Mouse (Mus musculus): ENCODE results near the gene Dhx8.

The Dhx8 gene

GRCm38 (mm10) chr11:101790811-101791526 lies 58.2 kb downstream of the Dhx8 start:
- intact Hi-C loops (cut with DNase I): no loop called here

GRCm38 (mm10) chr11:101797355-101797754 lies 64.6 kb downstream of the Dhx8 start:
- intact Hi-C loops (cut with DNase I): no loop called here

- intact Hi-C loops (cut with DNase I): no loop called here
Observed at GRCm38 (mm10) chr11:101798083-101798482, 65.4 kb downstream of the Dhx8 start.

DNA sequence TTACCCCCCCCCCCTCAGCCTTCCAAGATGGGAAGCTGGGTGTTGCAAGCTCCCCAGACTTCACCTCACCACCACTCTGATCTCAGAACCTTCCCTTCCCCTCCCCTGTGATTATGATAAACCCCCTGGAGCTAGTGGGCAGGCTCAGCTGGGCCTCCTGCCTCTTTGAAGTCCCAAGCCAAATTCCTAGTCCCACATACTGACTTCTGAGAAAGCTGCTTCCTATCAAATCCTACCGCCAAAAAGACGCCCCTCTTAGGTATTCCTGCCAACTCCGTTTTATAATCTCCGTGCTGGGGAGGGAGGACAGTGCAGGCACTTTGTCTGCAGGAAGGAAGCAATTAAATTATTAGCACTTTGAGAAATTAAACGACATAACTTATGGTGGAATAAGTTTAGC lies 68.7 kb downstream of the Dhx8 start:
- intact Hi-C loops (cut with DNase I): no loop called here

GRCm38 (mm10) chr11:101805113-101805704 lies 72.5 kb downstream of the Dhx8 start:
- intact Hi-C loops (cut with DNase I): no loop called here

DNA sequence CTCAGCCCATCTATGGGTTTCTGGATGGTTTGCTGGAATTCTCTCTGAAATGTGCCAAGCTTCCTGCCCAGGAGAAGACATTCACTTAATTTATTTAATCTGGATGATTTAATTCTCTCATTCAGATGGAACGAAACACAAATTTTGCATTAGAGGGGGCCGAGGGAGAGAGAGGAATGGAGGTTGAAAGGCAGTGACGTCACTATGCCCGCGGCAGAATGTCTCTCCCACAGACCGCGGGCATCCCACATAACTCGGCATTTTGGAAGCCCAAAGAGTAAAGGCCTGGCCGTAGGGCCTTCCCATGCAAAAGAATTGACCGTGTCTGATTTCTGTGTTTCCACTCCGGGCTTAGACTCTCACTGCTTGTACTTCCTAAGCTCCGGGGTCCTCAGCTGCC lies 74.0 kb downstream of the Dhx8 start:
- intact Hi-C loops (cut with DNase I): no loop called here

DNA sequence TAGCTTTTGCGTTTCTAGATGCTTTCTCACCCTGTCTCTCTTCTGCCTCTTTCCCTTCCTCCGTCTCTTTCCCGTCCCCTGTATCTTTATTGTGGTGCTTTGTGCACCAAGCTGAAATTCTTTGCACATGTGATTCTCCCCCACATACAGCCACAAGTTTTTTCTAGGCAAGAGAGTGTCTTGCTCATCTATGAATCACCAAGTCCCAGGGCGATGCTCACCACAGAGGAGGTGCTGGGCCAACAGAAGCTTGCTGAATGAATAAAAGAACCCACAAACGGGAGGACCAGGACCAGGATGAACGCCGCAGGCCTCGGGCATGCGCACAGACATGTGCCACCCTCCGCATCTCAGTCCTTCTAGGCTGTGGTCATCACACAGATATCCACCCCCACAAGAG lies 74.5 kb downstream of the Dhx8 start:
- intact Hi-C loops (cut with DNase I): no loop called here

DNA sequence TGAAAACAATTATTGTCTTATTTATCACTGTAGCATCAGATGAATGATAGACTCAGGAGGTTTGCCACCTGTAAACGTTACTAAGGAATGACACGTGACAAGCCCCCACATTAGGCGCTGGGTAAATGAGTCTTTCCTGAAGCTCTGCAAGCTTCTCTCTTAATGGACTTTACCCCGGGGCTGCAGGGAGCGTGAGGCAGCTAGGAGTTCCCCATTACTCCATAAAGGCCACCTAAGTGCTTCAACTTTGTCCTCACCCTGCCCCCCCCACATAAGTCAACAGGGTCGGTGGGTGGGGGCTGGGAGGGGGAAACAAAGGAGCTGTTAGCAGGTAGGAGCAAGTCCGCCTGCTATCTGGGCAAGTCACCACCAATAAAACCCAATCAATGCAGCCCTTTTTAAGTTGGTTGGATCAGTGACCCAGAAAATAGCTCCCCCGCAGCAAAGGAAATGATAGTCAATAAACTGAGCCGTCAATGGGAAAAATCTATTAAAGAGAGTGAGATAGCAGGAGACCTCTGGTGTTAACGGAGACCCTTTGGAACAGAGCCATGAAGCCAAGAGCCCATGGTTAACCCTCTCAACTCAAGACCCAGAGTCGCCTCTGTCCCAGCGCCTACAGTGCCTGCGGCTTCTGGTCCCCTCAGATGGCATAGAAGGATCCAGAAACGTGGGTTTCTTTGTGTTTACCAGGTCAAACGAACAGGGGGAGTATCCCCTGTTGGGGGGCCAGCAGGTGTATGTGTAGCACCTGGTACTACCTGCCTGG lies 76.5 kb downstream of the Dhx8 start:
- intact Hi-C loops (cut with DNase I): no loop called here

GRCm38 (mm10) chr11:101813259-101813658 lies 80.5 kb downstream of the Dhx8 start:
- intact Hi-C loops (cut with DNase I): loop anchor here (1.0 to 5.0 kb wide), 3 partner anchors 92 to 159 kb away; no protein-coding TSS in a partner anchor

GRCm38 (mm10) chr11:101814375-101815102 lies 81.8 kb downstream of the Dhx8 start:
- intact Hi-C loops (cut with DNase I): loop anchor here (5.0 kb wide), 1 partner anchor 158 kb away; no protein-coding TSS in a partner anchor

GRCm38 (mm10) chr11:101815103-101816085 lies 82.7 kb downstream of the Dhx8 start:
- intact Hi-C loops (cut with DNase I): no loop called here

All from adrenal gland (tissue).